Mouse (Mus musculus) testis, adult 2 months (tissue): ENCODE results near the gene Immp2l.

ENCODE experiments used
- CTCF ChIP-seq: fragments of 200-500 bp; IDR thresholded peaks from 2 replicates; pipeline ENCODE4 v1.5.1; 2012; ENCODE audit warnings: low read depth, mild to moderate bottlenecking, inconsistent platforms, low read length, moderate library complexity; ENCODE audit not compliant: control insufficient read depth, insufficient read depth, insufficient replicate concordance
- POLR2A ChIP-seq: fragments of 200-500 bp; IDR thresholded peaks from 2 replicates; pipeline ENCODE4 v1.6.1; 2012; ENCODE audit warnings: low read depth, mild to moderate bottlenecking, inconsistent platforms, low read length, moderate library complexity; ENCODE audit not compliant: control insufficient read depth

- no peak for TF ChIP-seq CTCF
- TF ChIP-seq POLR2A: no peak
Measured at GRCm38 (mm10) chr12:41047085-41047766, 23.3 kb downstream of the Immp2l start.
